Mouse (Mus musculus) regulatory T cell (primary cell): ENCODE results near the gene Olfr716.
"Not testable (repeated sequence)": the region's sequence is repeated elsewhere in the genome, so short reads cannot be mapped to it uniquely, and the experiment has no call there.

ENCODE experiments used
- in situ Hi-C: fragments of 300-600 bp; cut with MboI, MseI; formaldehyde crosslinking; loops from one replicate; pipeline ENCODE4 v1.15.1; 2025; ENCODE audit warnings: high pct_unique_total_duplicates

Gene Olfr716

GRCm38 (mm10) chr7:107138027-107138426 is at the start of gene Olfr716:
Olfr716 (plus strand) TSS chr7:107138327.
- in situ Hi-C loops: not testable (repeated sequence)

- in situ Hi-C loops: no loop called here
Measured at GRCm38 (mm10) chr7:107092920-107093319, 45.2 kb upstream of the Olfr716 start, which contains the start of gene Olfr17. Olfr17 (plus strand) TSS chr7:107093220.

- in situ Hi-C loops: not testable (repeated sequence)
Measured at GRCm38 (mm10) chr7:107110269-107110668, 27.9 kb upstream of the Olfr716 start, which contains the start of gene Olfr715b. Olfr715b (minus strand) TSS chr7:107110369.

- in situ Hi-C loops: not testable (repeated sequence)
Measured at GRCm38 (mm10) chr7:107130983-107131382, 7.1 kb upstream of the Olfr716 start, which contains the start of gene Olfr715. Olfr715 (minus strand) TSS chr7:107131083.

- in situ Hi-C loops: no loop called here
Measured at GRCm38 (mm10) chr7:107166690-107167089, 28.6 kb downstream of the Olfr716 start, which contains the start of gene Nlrp14. Nlrp14 (plus strand) TSS chr7:107166990.

GRCm38 (mm10) chr7:107180406-107180805 is 42.3 kb downstream of the Olfr716 start:
- in situ Hi-C loops: no loop called here
